Mouse (Mus musculus) kidney, adult 2 months (tissue): ENCODE results near the gene Zkscan5.

ENCODE experiments used
- CTCF ChIP-seq: fragments of 200-500 bp; conservative IDR thresholded peaks from 2 replicates; pipeline ENCODE4 v1.5.1; 2011; ENCODE audit warnings: low read depth, mild to moderate bottlenecking, control low read depth, low read length, moderate library complexity, mixed read lengths; ENCODE audit not compliant: insufficient read depth, insufficient read length
- POLR2A ChIP-seq: fragments of 200-500 bp; IDR thresholded peaks from one replicate; pipeline ENCODE4 v1.6.1; 2011; ENCODE audit warnings: low read depth, low read length, control low read depth

- TF ChIP-seq POLR2A (no peak), CTCF (no peak)
Measured at GRCm38 (mm10) chr5:145231893-145232411, 27.6 kb downstream of the Zkscan5 start.
